Mouse (Mus musculus): Measurements from ENCODE around the gene Sfta2. TPM values are rescaled to one million over a fixed set of nuclear protein-coding genes. Genes with fewer than 3 reads are reported as not detected.

The Sfta2 gene
- polyA plus RNA-seq, 1 experiment from 2014 or later, result 10.2 TPM

- ATAC-seq (ENCODE audit: insufficient read depth, low FRiP score), result no peak
- no peaks in the 10 kb centered on the region for H3K36me3 ChIP-seq (ENCODE audit: control insufficient read depth, insufficient read depth, low read length)
- 21% methylated on average over 9 of the region's 9 CpGs for WGBS
- no peaks in the 10 kb centered on the region for H3K9me3 ChIP-seq (replicated peaks; ENCODE audit: control insufficient read depth, low read length)
- peaks cover 6% of the 10 kb centered on the region; the same call in 1 of the 2 replicates for H3K4me1 ChIP-seq (ENCODE audit: control insufficient read depth, insufficient read depth, low read length)
- peaks cover 10% of the 10 kb centered on the region for H3K27me3 ChIP-seq (ENCODE audit: control insufficient read depth, insufficient read depth, low read length)
- no peak overlapping the region for H3K4me3 ChIP-seq (replicated peaks; ENCODE audit: low read length)
- H3K9ac ChIP-seq (ENCODE audit: low read length), result no peak overlapping the region
- no peak overlapping the region for H3K4me2 ChIP-seq (ENCODE audit: low read depth, low read length)
- H3K27ac ChIP-seq (ENCODE audit: low read length), result no peak overlapping the region
Observed at GRCm38 (mm10) chr17:35567767-35568166, 33.6 kb upstream of the Sfta2 start.

GRCm38 (mm10) chr17:35569091-35569944, 32.0 kb upstream of the Sfta2 start:
- 6% methylated on average over 28 of the region's 28 CpGs for WGBS
- peak; percentile 37; the same call in 1 of the 2 replicates for ATAC-seq (ENCODE audit: insufficient read depth, low FRiP score)
- H3K9me3 ChIP-seq (replicated peaks; ENCODE audit: control insufficient read depth, low read length), result no peaks in the 10 kb centered on the region

GRCm38 (mm10) chr17:35570836-35571235, 30.5 kb upstream of the Sfta2 start:
- H3K27ac ChIP-seq (ENCODE audit: low read length), result no peak overlapping the region
- H3K9ac ChIP-seq (ENCODE audit: low read length), result no peak overlapping the region
- no peak overlapping the region for H3K4me2 ChIP-seq (ENCODE audit: low read depth, low read length)
- no peaks in the 10 kb centered on the region for H3K36me3 ChIP-seq (ENCODE audit: control insufficient read depth, insufficient read depth, low read length)
- H3K27me3 ChIP-seq (ENCODE audit: control insufficient read depth, insufficient read depth, low read length), result peaks cover 10% of the 10 kb centered on the region
- no peak overlapping the region for H3K4me3 ChIP-seq (replicated peaks; ENCODE audit: low read length)
- H3K9me3 ChIP-seq (replicated peaks; ENCODE audit: control insufficient read depth, low read length), result no peaks in the 10 kb centered on the region
- ATAC-seq (ENCODE audit: insufficient read depth, low FRiP score), result no peak
- 65% methylated on average over 14 of the region's 14 CpGs for WGBS
- peaks cover 6% of the 10 kb centered on the region; the same call in 1 of the 2 replicates for H3K4me1 ChIP-seq (ENCODE audit: control insufficient read depth, insufficient read depth, low read length)

More at GRCm38 (mm10) chr17:35569091-35569944, 32.0 kb upstream of the Sfta2 start:
- peak overlapping the region; percentile 51 for H3K4me2 ChIP-seq (ENCODE audit: low read depth, low read length)
- H3K4me1 ChIP-seq (ENCODE audit: control insufficient read depth, insufficient read depth, low read length), result peaks cover 6% of the 10 kb centered on the region; the same call in 1 of the 2 replicates
- no peak overlapping the region for H3K27ac ChIP-seq (ENCODE audit: low read length)
- peak overlapping the region; percentile 29 for H3K4me3 ChIP-seq (replicated peaks; ENCODE audit: low read length)
- no peaks in the 10 kb centered on the region for H3K36me3 ChIP-seq (ENCODE audit: control insufficient read depth, insufficient read depth, low read length)
- H3K27me3 ChIP-seq (ENCODE audit: control insufficient read depth, insufficient read depth, low read length), result peaks cover 10% of the 10 kb centered on the region
- H3K9ac ChIP-seq (ENCODE audit: low read length), result peak overlapping the region; percentile 63

- Histone ChIP-seq H3K4me2 (ENCODE audit: low read depth, low read length) (no peak overlapping the region), H3K9ac (ENCODE audit: low read length) (no peak overlapping the region), H3K4me3 (replicated peaks; ENCODE audit: low read length) (no peak overlapping the region), H3K27me3 (ENCODE audit: control insufficient read depth, insufficient read depth, low read length) (peaks cover 10% of the 10 kb centered on the region), H3K4me1 (ENCODE audit: control insufficient read depth, insufficient read depth, low read length) (peaks cover 6% of the 10 kb centered on the region; the same call in 1 of the 2 replicates), H3K27ac (ENCODE audit: low read length) (no peak overlapping the region), H3K9me3 (replicated peaks; ENCODE audit: control insufficient read depth, low read length) (no peaks in the 10 kb centered on the region), H3K36me3 (ENCODE audit: control insufficient read depth, insufficient read depth, low read length) (no peaks in the 10 kb centered on the region)
- WGBS, result 90% methylated on average over 7 of the region's 7 CpGs
- no peak for ATAC-seq (ENCODE audit: insufficient read depth, low FRiP score)
Observed at GRCm38 (mm10) chr17:35571477-35571876, 29.9 kb upstream of the Sfta2 start.

- Histone ChIP-seq H3K27me3 (ENCODE audit: control insufficient read depth, insufficient read depth, low read length) (no peaks in the 10 kb centered on the region), H3K4me3 (replicated peaks; ENCODE audit: low read length) (no peak overlapping the region), H3K9ac (ENCODE audit: low read length) (no peak overlapping the region), H3K4me2 (ENCODE audit: low read depth, low read length) (no peak overlapping the region), H3K36me3 (ENCODE audit: control insufficient read depth, insufficient read depth, low read length) (no peaks in the 10 kb centered on the region), H3K9me3 (replicated peaks; ENCODE audit: control insufficient read depth, low read length) (no peaks in the 10 kb centered on the region), H3K27ac (ENCODE audit: low read length) (peak overlapping the region; percentile 47; the same call in 1 of the 2 replicates), H3K4me1 (ENCODE audit: control insufficient read depth, insufficient read depth, low read length) (no peaks in the 10 kb centered on the region)
- WGBS, result 19% methylated on average over 6 of the region's 6 CpGs
- no peak for ATAC-seq (ENCODE audit: insufficient read depth, low FRiP score)
Observed at GRCm38 (mm10) chr17:35578211-35578610, 23.1 kb upstream of the Sfta2 start.

- H3K27ac ChIP-seq (ENCODE audit: low read length), result no peak overlapping the region
- no peaks in the 10 kb centered on the region for H3K27me3 ChIP-seq (ENCODE audit: control insufficient read depth, insufficient read depth, low read length)
- no peaks in the 10 kb centered on the region for H3K9me3 ChIP-seq (replicated peaks; ENCODE audit: control insufficient read depth, low read length)
- no peak overlapping the region for H3K4me3 ChIP-seq (replicated peaks; ENCODE audit: low read length)
- H3K9ac ChIP-seq (ENCODE audit: low read length), result no peak overlapping the region
- no peak for ATAC-seq (ENCODE audit: insufficient read depth, low FRiP score)
- H3K4me1 ChIP-seq (ENCODE audit: control insufficient read depth, insufficient read depth, low read length), result no peaks in the 10 kb centered on the region
- H3K36me3 ChIP-seq (ENCODE audit: control insufficient read depth, insufficient read depth, low read length), result no peaks in the 10 kb centered on the region
- WGBS, result 83% methylated on average over 1 of the region's 1 CpGs
- no peak overlapping the region for H3K4me2 ChIP-seq (ENCODE audit: low read depth, low read length)
Observed at GRCm38 (mm10) chr17:35582900-35583299, 18.4 kb upstream of the Sfta2 start.

- Histone ChIP-seq H3K36me3 (ENCODE audit: control insufficient read depth, insufficient read depth, low read length) (no peaks in the 10 kb centered on the region), H3K27me3 (ENCODE audit: control insufficient read depth, insufficient read depth, low read length) (no peaks in the 10 kb centered on the region), H3K4me3 (replicated peaks; ENCODE audit: low read length) (peak overlapping the region; percentile 19), H3K9ac (ENCODE audit: low read length) (peak overlapping the region; percentile 29; the same call in 1 of the 2 replicates), H3K27ac (ENCODE audit: low read length) (no peak overlapping the region), H3K4me2 (ENCODE audit: low read depth, low read length) (peak overlapping the region; percentile 38), H3K9me3 (replicated peaks; ENCODE audit: control insufficient read depth, low read length) (no peaks in the 10 kb centered on the region), H3K4me1 (ENCODE audit: control insufficient read depth, insufficient read depth, low read length) (no peaks in the 10 kb centered on the region)
- peak; percentile 37; the same call in 1 of the 2 replicates for ATAC-seq (ENCODE audit: insufficient read depth, low FRiP score)
- WGBS, result 14% methylated on average over 16 of the region's 16 CpGs
Observed at GRCm38 (mm10) chr17:35584330-35584937, 16.9 kb upstream of the Sfta2 start.

- no peak overlapping the region for H3K9ac ChIP-seq (ENCODE audit: low read length)
- H3K9me3 ChIP-seq (replicated peaks; ENCODE audit: control insufficient read depth, low read length), result no peaks in the 10 kb centered on the region
- no peak overlapping the region for H3K27ac ChIP-seq (ENCODE audit: low read length)
- H3K36me3 ChIP-seq (ENCODE audit: control insufficient read depth, insufficient read depth, low read length), result no peaks in the 10 kb centered on the region
- H3K4me3 ChIP-seq (replicated peaks; ENCODE audit: low read length), result no peak overlapping the region
- ATAC-seq (ENCODE audit: insufficient read depth, low FRiP score), result no peak
- 83% methylated on average over 1 of the region's 1 CpGs for WGBS
- no peaks in the 10 kb centered on the region for H3K27me3 ChIP-seq (ENCODE audit: control insufficient read depth, insufficient read depth, low read length)
- no peak overlapping the region for H3K4me2 ChIP-seq (ENCODE audit: low read depth, low read length)
- no peaks in the 10 kb centered on the region for H3K4me1 ChIP-seq (ENCODE audit: control insufficient read depth, insufficient read depth, low read length)
Observed at GRCm38 (mm10) chr17:35587291-35587690, 14.1 kb upstream of the Sfta2 start.

GRCm38 (mm10) chr17:35588387-35588786, 13.0 kb upstream of the Sfta2 start:
- Histone ChIP-seq H3K9ac (ENCODE audit: low read length) (peak overlapping the region; percentile 28; the same call in 1 of the 2 replicates), H3K27me3 (ENCODE audit: control insufficient read depth, insufficient read depth, low read length) (no peaks in the 10 kb centered on the region), H3K4me3 (replicated peaks; ENCODE audit: low read length) (no peak overlapping the region), H3K9me3 (replicated peaks; ENCODE audit: control insufficient read depth, low read length) (no peaks in the 10 kb centered on the region), H3K4me2 (ENCODE audit: low read depth, low read length) (no peak overlapping the region), H3K4me1 (ENCODE audit: control insufficient read depth, insufficient read depth, low read length) (no peaks in the 10 kb centered on the region), H3K36me3 (ENCODE audit: control insufficient read depth, insufficient read depth, low read length) (no peaks in the 10 kb centered on the region), H3K27ac (ENCODE audit: low read length) (peak overlapping the region; percentile 45; the same call in 1 of the 2 replicates)
- 36% methylated on average over 4 of the region's 4 CpGs for WGBS
- ATAC-seq (ENCODE audit: insufficient read depth, low FRiP score), result no peak

Data from stomach, embryonic 16.5 days (tissue).